2 mouse cellular contexts compared by ENCODE assay signal in genomic region chr11:4012616-4013015, GRCm38 (mm10).
TF ChIP-seq lines count a peak whose summit lies in the region.

No protein-coding gene starts in this region.

TF ChIP-seq in CH12.LX, 34 proteins besides CTCF, POLR2A, EP300 and RAD21:
- TF ChIP-seq MAFK (IDR thresholded peaks at IDR 0.05; ENCODE audit: insufficient replicate concordance, low read length) (peak; percentile 44; the same call in 1 of the 2 replicates), ZNF384 (IDR thresholded peaks at IDR 0.05; ENCODE audit: low read depth, low read length) (no peak)

TF ChIP-seq in MEL, 35 proteins besides CTCF, POLR2A, EP300 and RAD21:
- no peak for TF ChIP-seq GABPA (IDR thresholded peaks at IDR 0.05; ENCODE audit: low read depth, low read length)
- TF ChIP-seq RCOR1 (IDR thresholded peaks at IDR 0.05; ENCODE audit: low read depth, low read length): no peak
- TF ChIP-seq POLR2AphosphoS5 (IDR thresholded peaks at IDR 0.05; ENCODE audit: borderline replicate concordance, low read depth, low read length): no peak
- TF ChIP-seq BHLHE40 (IDR thresholded peaks at IDR 0.05; ENCODE audit: borderline replicate concordance, low read depth, low read length): no peak
- TF ChIP-seq POLR2AphosphoS2 (IDR thresholded peaks at IDR 0.05; ENCODE audit: low read length): no peak
- peak; percentile 32; the same call in 1 of the 2 replicates for TF ChIP-seq MAFK (IDR thresholded peaks at IDR 0.05; ENCODE audit: borderline replicate concordance, low read depth, low read length)
- no peak for TF ChIP-seq ELF1 (IDR thresholded peaks at IDR 0.05; ENCODE audit: low read depth, low read length)
